Mouse (Mus musculus) left cerebral cortex, adult 18-20 months (tissue): Measurements from ENCODE around the gene Prkcg. TPM values are rescaled to one million over a fixed set of nuclear protein-coding genes. Genes with fewer than 3 reads are reported as not detected.
"Not testable (repeated sequence)": the region's sequence is repeated elsewhere in the genome, so short reads cannot be mapped to it uniquely, and the experiment has no call there.

Experiments used
- DNase-seq, 2 experiments: peaks; one replicate each; pipeline ENCODE4 v3.0.0; 2021 to 2022; ENCODE audit warnings: low spot score in 2 of 2, mixed read lengths in 1 of 2
- total RNA-seq, 2 experiments: library from RNA; stranded (reverse); gene quantifications; 2 replicates each; pipeline ENCODE4 v1.2.3; 2021

Prkcg gene
- total RNA-seq, 2 experiments from 2014 or later, result 239 to 276 TPM

DNA sequence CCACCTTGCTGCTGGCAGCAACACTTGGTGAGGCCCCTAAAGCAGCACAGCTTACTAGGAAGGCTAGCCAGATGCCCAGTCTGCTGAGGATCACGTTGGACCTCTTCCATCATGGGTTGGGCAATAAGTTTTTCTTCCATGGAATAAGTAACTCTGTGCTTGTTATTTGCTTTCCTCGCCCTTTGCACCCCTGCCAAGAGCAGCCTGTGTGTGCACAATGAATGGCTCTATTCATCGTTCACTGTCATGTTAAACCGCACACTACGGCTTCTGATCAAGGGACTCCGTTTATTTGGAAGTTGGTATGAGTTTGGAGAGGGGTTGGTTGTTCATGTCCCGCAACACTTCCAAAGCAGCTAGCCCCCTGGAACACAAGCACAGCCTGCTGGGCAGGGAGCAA is 1.8 kb upstream of the Prkcg start:
- DNase-seq, result no peak

DNA sequence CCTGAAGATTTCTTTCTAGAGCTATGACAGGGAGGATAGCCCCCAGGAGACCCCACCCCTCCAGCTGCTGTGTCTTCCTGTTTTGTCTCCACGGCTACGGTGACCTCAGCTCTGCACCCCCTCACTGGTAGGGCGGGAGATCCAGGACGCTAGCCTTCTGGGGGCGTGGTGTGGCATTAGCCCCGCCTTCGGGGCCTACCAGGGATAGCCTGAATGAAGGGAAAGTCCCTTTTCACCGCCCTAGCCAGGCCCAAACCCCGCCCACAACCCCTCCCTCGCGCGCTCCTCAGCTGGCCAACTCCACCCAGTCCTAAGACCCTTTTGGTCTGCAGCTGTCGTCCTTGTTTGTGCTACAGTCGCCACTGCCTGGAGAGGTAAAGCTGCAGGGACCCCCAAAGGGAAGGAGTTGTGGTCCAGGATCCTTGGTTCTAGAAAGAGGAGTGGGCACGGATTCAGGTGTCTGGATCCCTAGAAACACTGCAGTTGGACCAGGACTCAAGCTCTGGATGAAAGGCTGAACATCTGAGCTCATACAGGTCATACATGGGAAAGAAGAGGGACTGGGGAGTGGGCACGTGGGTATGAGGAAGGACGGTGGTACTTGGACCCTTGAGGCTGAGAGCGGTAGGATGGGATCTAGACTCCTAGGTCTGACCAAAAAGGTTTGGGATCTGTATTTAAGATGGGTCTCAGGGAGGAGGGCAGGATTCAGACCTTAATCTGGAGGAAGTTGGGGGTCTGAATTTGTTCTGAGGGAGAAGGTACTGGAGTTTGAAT is 1.5 kb downstream of the Prkcg start:
- peak; percentile 84 for DNase-seq

DNA sequence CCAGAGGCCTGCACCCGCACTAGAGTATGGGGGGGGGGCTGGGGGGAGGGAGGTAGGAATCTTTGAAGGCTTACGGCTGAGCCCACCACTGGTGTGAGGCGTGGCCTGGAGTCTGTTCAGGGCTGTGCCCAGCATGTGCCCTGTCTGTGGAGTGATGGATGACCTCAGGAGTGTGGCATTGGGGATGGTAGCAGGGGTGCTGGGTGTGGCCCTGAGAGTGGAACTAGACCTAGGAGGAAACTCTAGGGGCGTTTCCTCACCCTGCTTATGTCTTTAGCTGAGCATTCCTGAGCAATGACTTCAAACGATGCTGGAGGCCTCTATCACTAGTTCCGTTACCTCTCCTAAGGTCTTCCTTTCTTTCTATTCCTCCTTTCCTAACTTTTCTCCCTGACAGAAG is 2.2 kb downstream of the Prkcg start:
- no peak for DNase-seq

DNA sequence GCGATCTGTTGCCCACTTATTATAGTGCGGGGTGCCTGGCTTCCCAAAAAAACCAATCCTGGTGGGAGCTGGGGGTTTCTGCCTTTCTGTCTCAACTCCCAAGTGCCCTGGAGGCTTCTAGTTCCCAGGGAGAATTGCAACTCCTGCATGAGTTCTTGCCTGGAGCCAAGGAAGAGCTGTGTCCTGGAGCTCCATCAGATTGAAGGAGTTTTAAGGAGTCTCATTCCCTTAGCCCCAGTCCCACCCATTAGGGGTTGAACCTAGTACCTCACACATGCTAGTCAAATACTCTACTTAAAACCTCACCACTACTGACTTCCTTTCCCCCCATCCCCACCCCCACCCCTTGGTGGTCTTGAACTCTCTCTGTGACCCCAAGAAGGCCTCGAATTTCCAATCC is 2.8 kb downstream of the Prkcg start:
- no peak for DNase-seq

DNA sequence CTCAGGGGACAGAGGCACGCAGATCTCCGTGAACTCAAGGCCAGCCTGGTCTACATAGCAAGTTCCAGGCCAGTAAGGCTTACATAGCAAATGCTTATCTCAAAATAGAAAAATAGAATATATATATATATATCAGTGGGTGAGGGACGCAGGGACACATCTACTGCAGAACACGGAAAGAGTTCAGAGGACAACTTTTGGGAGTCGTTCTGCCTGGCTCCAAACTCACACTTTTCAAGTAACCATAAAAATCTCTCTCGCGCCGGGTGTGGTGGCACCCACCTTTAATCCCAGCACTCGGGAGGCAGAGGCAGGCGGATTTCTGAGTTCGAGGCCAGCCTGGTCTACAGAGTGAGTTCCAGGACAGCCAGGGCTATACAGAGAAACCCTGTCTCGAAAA is 3.3 kb downstream of the Prkcg start:
- not testable (repeated sequence) for DNase-seq

DNA sequence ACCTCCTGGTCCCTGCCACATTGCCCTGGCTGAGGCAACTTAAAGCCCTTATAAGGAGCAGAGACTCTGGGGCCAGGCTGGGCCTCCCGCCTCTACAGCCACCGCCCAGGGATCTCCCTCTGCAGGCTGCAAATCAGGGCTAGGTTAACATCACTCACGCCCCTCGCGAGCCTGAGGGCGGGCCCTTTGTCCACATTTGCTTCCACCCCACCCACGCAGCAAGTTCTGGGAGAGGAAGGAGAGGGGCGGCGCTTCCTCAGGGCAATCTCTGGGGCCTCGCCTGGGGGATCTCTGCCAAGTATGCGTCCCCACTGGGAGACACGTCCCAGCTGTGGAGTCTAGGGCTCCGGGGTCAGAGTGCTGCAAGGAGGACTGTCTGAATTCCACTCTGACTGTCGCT is 3.8 kb downstream of the Prkcg start:
- no peak for DNase-seq

DNA sequence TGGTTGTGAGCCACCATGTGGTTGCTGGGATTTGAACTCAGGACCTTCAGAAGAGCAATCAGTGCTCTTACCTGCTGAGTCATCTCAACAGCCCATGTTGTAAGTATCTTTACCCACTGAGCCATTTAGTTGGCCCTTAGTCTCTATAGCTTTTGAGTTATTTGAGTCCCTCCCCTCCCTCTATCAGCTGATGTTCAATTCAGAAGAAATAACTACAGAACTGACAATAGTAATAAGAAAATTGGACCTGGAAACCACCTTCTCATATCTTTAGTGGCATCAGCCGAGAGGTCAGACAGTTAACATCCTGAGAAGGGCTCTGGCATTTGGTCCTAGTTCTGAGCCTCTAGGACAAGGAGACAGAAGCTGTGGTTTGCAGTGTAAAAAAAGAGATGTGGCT is 5.8 kb downstream of the Prkcg start:
- DNase-seq, result no peak

DNA sequence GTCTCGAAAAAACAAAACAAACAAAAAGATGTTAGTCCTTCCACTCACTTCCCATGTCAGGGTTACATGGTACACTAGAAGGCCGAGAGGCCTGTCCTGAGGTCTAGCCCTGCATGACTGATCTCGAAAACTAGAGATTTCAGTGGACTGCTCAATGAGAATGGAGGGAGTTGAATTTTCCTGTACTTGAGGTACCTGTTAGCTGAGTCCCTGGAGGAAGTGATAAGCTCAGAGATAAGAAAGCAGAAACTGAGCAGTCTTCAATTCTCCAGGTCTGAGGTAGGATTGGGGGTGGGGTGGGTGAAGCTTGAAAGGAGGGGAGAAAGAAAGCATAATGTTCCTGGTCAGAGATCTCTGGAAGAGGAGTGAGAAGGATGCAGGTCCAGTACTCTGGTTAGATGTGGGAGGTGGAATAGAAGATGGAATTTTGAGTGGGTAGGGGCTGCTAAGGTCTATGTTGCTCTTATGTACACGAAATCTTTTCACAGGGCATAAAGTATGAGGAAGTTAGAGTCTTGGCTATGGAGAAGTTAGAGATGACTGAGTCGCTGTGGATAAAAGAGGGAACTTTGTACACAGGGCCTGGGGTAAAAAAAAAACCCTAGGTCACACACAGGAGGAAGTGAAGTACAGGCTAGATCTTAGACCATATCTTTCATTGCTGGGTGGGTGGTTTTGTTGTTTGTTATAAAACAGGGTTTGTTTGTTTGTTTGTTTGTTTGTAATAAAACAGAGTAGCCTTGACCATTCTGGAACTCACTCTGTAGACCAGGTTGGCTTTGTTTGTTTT is 6.5 kb downstream of the Prkcg start:
- DNase-seq, result no peak

DNA sequence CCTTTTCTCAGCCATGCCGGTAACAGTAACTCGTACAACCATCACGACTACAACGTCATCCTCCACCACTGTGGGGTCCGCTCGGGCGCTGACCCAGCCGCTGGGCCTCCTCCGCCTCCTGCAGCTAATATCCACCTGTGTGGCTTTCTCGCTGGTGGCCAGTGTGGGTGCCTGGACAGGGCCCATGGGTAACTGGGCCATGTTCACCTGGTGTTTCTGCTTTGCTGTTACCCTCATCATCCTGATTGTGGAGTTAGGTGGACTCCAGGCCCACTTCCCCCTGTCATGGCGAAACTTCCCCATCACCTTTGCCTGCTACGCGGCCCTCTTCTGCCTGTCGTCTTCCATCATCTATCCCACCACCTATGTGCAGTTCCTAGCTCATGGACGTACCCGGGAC is 7.7 kb downstream of the Prkcg start:
- no peak for DNase-seq

DNA sequence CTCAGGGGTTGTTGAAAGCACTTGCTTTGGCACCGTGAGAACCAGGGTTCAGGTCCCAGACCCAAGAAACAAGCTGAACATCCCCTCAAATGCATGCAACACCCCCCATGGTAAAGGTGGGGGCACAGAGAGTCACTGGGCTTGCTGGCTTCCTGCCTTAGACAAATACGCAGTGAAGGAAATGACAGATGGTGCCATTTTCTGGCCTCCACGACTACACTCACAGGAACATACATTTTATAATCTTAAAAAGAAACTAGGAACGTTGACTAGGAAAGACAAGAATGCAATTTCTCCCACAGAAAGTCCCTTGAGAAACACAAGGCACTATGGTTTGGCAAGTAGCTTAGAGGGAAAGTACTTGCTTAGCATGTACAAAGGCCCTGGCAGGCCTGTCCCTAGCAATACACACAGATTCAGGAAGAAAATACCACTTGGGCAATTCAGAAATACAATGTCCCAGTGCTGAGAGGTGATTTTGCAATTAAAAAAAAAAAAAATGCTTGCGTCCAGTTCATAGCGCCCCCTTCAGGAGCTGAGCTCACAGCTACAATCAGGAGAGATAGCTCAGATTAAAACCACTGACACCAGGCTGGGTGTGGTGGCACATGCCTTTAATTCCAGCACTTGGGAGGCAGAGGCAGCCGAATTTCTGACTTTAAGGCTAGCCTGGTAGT is 11.1 kb downstream of the Prkcg start:
- DNase-seq, result peak in 1 of 2 experiments; percentile 42

DNA sequence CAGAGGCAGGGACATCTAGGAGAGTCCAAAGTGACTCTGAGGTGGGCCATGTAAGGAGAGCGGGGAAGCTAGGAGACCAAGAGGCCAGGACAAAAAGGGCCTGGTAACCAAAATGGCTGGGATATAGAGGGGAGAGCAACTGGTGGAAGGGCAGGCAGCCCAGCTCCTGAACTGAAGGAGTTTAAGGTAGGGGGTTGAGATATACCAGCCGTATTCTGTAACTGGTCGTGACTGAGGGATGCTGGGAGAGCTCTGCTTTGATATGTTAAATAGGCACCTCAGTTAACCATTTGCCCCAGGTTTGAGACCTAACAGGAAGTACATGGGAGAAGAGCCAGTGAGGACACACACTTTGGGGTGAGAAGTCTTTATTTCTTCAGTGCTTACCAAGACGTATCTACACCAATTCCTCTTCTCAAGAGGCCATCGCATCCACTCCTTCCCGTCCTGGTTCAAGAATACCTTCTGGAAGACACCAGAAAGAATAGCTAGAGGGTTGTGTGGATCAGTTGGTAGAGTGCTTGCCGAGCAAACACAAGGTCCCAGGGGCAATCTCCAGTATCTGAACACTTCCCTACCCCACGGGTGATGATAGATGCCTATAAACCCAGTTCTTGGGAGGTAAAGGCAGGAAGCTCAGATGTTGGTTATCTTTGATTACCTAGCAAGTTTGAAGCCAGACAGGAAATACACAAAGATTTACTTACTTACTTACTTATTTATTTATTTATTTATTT is 12.1 kb downstream of the Prkcg start:
- no peak for DNase-seq

DNA sequence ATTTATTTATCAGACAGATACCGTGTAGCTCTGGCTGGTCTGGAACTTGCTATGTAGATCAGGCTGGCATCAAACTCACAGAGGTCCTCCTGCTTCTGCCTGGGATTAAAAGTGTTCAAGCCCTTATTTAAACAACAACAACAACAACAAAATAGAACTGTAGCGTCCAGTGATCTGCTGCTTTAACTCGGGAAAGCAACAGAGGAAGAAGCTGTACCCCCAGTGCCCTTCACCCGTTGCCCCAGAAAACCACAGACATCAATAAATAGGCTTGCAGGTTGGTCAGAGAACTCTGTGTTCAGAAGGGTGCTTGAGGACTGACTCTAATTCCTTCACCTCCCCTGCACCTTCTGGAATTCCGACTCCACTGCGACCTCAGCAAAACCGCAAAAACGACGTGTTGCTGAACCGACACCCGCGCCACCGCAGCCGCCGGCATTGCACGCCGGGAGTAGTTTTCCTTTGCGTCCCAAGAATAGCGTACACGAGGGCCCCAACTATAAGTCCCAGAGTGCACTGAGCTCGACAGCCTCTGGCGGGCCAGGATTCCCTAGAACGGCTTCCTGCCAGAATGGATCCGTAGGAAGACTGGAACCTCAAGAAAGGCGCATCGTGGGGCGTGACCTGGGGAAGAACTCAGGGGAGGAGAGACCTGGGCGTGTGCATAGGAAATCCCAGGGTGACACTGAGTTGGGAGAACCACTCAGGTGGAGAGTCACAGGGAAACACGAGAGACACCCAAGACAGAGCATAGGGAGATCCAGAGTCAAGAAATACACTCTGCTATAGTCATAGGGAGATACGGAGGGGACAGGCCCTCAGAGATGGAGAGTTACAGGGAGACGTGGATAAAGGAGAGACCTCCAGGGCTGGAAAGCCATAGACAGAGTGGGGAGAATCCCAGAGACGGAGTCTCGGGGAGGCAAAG is 12.9 kb downstream of the Prkcg start:
- peak; percentile 36 to 51 for DNase-seq

DNA sequence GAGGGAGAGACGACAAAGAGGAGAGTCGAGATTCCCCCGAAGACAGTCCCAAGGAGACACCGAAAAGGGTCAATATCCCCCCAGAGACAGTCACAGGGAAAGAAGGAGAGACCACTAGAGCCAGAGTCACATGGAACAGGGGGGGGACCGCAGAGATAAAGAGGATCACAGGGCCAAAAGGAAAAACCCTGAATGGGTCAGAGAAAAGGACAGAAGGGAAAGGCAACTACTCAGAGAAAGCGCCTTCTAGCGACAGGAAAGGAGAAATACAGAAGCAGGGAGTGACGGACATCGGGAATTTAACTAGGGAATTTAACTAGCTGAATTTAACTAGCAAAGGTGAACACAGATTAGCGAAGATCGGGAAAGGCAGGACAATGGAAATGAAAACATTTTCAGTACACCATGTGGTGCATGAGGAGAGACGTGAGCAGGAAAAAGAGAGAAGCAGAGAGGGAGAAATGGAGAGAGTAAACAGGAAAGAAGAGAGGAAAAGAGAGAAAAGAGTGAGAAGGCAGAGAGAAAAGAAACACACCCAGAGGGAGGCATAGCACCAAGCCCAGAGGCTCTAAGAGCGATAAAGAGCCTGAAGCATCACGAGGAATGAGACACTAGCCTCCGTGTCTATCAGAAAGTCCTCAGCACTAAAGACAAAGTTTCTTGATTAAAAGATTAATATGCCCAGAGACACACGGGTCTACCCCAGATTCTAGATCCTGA is 13.7 kb downstream of the Prkcg start:
- no peak for DNase-seq

DNA sequence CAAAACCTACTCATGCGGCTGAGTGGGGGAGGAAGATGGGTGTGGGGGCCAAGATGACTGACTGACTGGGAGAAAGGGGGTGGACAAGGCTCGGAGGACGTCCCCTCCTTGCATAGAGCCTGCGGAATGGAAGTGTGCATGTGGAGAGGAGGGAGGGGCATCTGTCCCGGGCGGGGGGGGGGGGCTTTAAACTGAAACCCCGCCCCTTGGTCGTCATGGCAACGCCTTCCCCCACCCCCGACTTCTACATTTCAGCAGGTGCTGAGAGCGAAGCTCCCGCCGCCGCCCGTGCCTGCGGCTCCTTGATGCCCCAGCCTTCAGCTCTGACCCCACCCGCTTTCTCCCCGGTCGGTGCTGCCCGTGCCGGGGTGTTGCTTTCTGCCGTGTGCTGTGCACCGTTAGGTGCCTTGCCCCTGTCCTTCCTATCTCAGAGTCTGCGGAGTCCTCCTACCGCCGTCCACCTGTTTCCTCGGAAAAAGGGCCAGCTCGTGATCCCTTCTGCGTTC is 14.3 kb downstream of the Prkcg start:
- DNase-seq, result peak; percentile 57 to 69

DNA sequence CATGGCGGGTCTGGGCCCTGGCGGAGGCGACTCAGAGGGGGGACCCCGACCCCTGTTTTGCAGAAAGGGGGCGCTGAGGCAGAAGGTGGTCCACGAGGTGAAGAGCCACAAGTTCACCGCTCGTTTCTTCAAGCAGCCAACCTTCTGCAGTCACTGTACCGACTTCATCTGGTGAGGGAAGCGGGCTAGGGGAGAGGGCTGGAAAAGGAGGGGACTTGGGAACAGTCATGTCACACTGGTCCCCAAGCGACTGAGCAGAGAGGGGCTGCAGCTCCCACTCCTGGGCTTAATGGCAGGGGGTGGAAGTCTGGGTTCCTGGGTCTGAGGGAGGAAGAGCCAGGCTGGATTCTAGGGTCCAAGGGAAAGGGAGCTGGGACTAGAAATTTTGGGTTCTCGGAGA is 14.8 kb downstream of the Prkcg start:
- no peak for DNase-seq

DNA sequence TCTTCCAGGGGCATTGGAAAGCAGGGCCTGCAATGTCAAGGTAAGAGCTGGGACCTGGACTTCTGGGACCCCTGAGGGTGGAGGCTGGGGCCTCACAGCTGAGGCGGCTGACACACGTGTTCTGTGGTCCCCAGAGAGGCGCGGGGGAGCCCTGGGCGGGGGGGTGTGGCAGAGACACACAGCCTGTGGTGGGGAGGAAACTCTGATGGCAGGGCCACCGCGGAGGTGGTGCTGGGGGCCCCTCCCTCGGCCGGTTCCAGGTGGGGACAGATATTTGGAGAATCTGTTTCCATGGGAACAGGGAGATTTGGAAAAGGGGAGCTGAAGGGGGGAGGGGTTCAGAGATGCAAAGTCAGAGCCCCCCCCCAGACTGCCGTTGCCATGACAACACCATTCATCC is 15.3 kb downstream of the Prkcg start:
- DNase-seq, result peak; percentile 47 to 48

DNA sequence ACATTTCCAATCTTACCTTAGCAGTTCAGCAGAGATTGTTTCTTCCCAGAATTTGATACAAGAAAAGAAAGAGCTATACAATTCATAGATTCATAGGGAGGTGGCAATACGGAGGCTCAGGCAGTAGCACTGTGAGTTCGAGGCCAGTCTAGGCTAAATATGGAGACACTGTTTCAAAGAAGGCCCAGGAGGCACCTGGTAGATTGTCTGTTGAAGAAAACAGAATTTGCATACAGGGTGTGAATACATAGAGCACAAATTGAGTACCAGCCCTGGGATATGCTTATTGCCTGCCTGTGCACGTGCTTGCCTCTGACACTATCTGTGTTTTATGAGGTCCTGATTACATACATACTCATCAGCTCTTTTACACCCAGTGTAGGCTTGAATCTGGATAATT is 17.4 kb downstream of the Prkcg start:
- DNase-seq, result no peak

DNA sequence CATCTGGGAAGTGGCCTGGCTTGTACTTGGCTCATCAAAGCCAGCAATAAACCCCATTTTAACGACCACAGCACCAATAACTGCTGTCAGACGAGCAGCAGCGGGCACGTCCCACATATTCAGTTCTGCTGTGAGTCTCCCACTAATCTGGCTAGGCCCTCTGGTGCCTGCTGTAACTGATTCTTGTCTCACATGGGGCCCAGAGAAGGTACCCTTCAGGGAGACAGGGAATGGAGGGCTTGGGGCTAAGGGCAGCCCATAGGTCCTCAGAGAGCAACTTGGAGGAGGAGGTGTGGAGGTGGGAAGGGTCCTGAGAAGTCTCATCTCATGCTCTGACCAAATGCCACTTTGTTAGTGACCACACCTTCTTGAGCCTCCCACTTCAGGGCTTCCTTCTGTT is 19.7 kb downstream of the Prkcg start:
- no peak for DNase-seq

DNA sequence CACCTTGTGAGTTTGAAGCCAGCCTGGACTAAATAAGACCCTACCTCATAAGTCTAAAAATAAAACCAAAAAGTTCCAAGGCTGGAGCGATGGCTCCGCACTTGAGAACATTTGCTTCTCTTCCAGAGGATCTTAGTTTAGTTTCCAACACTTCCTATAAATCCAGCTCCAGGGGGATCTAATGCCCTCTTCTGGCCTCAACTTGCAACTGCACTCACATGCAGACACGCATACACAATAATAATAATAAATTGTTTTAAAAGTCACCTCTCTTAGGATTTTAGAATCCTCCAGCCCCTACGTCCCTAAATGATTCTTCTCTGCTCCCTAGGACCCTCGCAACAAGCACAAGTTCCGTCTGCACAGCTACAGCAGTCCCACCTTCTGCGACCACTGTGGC is 21.3 kb downstream of the Prkcg start:
- no peak for DNase-seq
